Mouse (Mus musculus) midbrain, embryonic 13.5 days (tissue): ENCODE measurements at regions not wholly inside any gene's neighbourhood (a gene's known extent, or its start where the extent isn't known, plus 50 kb on each side); places are given as distances from the start of the nearest gene placed in this dataset.

Source experiments
- ATAC-seq: fragments of 200-750 bp; cut with Nextera tagmentation; 2 replicates; pipeline ENCODE4 v1.8.0; 2017; ENCODE audit warnings: mild to moderate bottlenecking, moderate TSS enrichment, moderate library complexity
- H3K27ac ChIP-seq: fragments of 300-500 bp; sonication (generic); 2 replicates; pipeline ENCODE4 v1.5.1; 2015; ENCODE audit warnings: inconsistent platforms, mild to moderate bottlenecking, moderate library complexity
- H3K27me3 ChIP-seq: fragments of 300-500 bp; sonication (generic); 2 replicates; pipeline ENCODE4 v1.6.1; 2015; ENCODE audit warnings: mild to moderate bottlenecking, inconsistent platforms
- H3K36me3 ChIP-seq: fragments of 300-500 bp; sonication (generic); 2 replicates; pipeline ENCODE4 v1.6.1; 2015; ENCODE audit warnings: mild to moderate bottlenecking, inconsistent platforms
- H3K4me1 ChIP-seq: fragments of 300-500 bp; sonication (generic); replicated peaks from 2 replicates; pipeline ENCODE4 v1.6.1; 2015; ENCODE audit warnings: inconsistent platforms
- H3K4me2 ChIP-seq: fragments of 300-500 bp; sonication (generic); replicated peaks from 2 replicates; pipeline ENCODE4 v1.6.1; 2015; ENCODE audit warnings: moderate library complexity, mild to moderate bottlenecking, inconsistent platforms
- H3K4me3 ChIP-seq: fragments of 300-500 bp; sonication (generic); replicated peaks from 2 replicates; pipeline ENCODE4 v1.5.1; 2015; ENCODE audit warnings: mild to moderate bottlenecking, inconsistent platforms
- H3K9ac ChIP-seq: fragments of 300-500 bp; sonication (generic); replicated peaks from 2 replicates; pipeline ENCODE4 v1.6.1; 2015; ENCODE audit warnings: mild to moderate bottlenecking, inconsistent platforms
- H3K9me3 ChIP-seq: fragments of 300-500 bp; sonication (generic); 2 replicates; pipeline ENCODE4 v1.6.1; 2016; ENCODE audit warnings: mild to moderate bottlenecking, inconsistent platforms
- WGBS: fragments of 180-500 bp; shearing (Covaris S2); methylation state at CpG from one replicate; pipeline ENCODE4 v1.1.7; 2015; 5-methylcytosine and 5-hydroxymethylcytosine counted together

DNA sequence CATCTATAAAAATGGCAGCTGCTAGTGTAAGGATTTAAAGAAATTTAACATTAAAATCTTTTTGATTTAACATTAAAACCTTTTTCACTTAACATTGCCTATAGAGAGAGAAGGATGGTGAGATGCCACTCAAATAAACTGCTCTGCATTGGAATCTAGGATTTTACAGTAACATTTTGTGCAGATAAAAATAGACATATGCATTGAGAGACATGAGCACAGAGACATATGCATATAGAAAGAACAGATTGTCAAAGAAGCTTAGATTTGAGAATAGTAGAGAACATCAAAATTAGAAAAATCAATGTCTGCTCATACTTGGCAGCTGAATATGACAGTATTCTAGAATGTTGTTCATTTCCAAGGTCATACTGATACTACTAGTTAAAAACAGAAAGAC, 220.2 kb downstream of the Arap2 start:
- no peaks in the 10 kb centered on the region for H3K9me3 ChIP-seq
- ATAC-seq: no peak
- H3K4me2 ChIP-seq: no peak overlapping the region
- H3K27ac ChIP-seq: no peak overlapping the region
- H3K4me1 ChIP-seq: no peaks in the 10 kb centered on the region
- H3K36me3 ChIP-seq: no peaks in the 10 kb centered on the region
- H3K27me3 ChIP-seq: no peaks in the 10 kb centered on the region
- H3K4me3 ChIP-seq: no peak overlapping the region
- no peak overlapping the region for H3K9ac ChIP-seq

DNA sequence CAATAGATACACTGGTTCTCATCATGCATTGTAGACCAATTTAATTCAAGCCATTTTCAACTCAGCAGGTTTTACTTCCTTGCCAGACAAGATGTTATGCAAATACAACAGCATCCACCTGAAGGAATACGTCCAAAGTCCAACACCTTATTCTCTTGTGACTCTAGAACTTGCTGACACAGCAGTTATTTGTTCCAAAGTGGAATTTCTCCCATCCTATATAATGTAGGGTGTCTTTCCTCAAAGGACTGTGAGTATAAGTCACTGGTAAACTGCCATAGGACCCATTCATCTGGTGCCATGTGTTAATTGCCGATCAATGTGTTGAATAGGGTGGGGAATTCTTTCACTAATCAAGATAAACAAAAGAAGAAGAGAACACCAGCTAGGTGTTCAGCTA, 226.7 kb downstream of the Arap2 start:
- WGBS: 93% methylated on average over 2 of the region's 2 CpGs
- no peaks in the 10 kb centered on the region for H3K27me3 ChIP-seq
- no peak overlapping the region for H3K9ac ChIP-seq
- H3K4me3 ChIP-seq: no peak overlapping the region
- no peak overlapping the region for H3K27ac ChIP-seq
- no peak overlapping the region for H3K4me2 ChIP-seq
- H3K4me1 ChIP-seq: no peaks in the 10 kb centered on the region
- ATAC-seq: no peak
- H3K36me3 ChIP-seq: no peaks in the 10 kb centered on the region
- no peaks in the 10 kb centered on the region for H3K9me3 ChIP-seq

DNA sequence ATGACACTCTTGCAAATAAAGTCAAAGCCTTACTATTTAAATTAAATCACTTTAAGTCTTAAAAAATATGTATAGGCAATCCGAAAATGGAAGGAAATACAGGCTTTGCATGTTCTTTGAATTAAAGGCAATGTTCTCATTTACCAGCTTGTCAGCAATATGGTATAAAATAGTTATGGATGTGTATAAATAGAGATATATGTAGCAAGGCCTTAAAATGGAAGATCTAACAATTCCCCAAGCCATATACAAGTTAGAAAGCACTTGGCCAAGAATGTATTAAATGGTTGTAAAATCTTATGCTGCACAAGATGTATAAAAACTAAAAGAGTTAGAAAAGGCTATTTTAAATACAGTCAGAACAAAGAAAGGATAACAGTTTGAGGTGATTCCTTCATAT, 254.1 kb downstream of the Arap2 start:
- Histone ChIP-seq H3K27ac (no peak overlapping the region), H3K4me3 (no peak overlapping the region), H3K4me2 (no peak overlapping the region), H3K27me3 (no peaks in the 10 kb centered on the region), H3K36me3 (no peaks in the 10 kb centered on the region), H3K9ac (no peak overlapping the region), H3K9me3 (no peaks in the 10 kb centered on the region), H3K4me1 (no peaks in the 10 kb centered on the region)
- WGBS: 83% methylated on average over 1 of the region's 1 CpGs
- no peak for ATAC-seq

DNA sequence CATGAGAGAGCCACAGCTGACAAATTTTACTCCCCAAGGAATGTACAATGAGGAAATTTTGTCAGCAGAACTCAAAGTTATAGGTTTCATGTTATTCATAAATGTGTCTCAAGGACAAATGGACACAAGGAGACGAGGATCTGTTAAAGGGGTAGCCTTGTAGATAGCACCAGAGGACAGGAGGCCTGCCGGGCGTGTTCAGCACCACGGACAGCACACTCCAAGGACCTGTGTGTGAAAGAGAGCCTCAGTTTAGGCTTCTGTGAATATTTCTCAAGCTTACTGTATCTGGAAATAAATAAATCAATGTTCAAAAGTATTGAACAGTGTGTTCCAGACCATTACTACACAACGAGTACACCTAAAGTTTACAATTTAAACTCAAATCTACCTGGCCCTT, 282.4 kb downstream of the Arap2 start:
- WGBS: 45% methylated on average over 5 of the region's 5 CpGs
- Histone ChIP-seq H3K9ac (no peak overlapping the region), H3K36me3 (no peaks in the 10 kb centered on the region), H3K4me3 (no peak overlapping the region), H3K27ac (no peak overlapping the region), H3K4me1 (no peaks in the 10 kb centered on the region), H3K4me2 (no peak overlapping the region), H3K9me3 (no peaks in the 10 kb centered on the region), H3K27me3 (no peaks in the 10 kb centered on the region)
- ATAC-seq: no peak

GRCm38 (mm10) chr5:62480967-62481366, 285.0 kb downstream of the Arap2 start:
- ATAC-seq: peak; percentile 62; the same call in 1 of the 2 replicates
- Histone ChIP-seq H3K9ac (no peak overlapping the region), H3K27me3 (no peaks in the 10 kb centered on the region), H3K36me3 (no peaks in the 10 kb centered on the region), H3K9me3 (no peaks in the 10 kb centered on the region), H3K4me3 (no peak overlapping the region), H3K4me1 (no peaks in the 10 kb centered on the region), H3K27ac (no peak overlapping the region), H3K4me2 (no peak overlapping the region)
- 31% methylated on average over 1 of the region's 1 CpGs for WGBS

- no peaks in the 10 kb centered on the region for H3K36me3 ChIP-seq
- no peak for ATAC-seq
- no peak overlapping the region for H3K27ac ChIP-seq
- H3K4me3 ChIP-seq: no peak overlapping the region
- no peaks in the 10 kb centered on the region for H3K9me3 ChIP-seq
- H3K27me3 ChIP-seq: no peaks in the 10 kb centered on the region
- H3K4me1 ChIP-seq: no peaks in the 10 kb centered on the region
- H3K4me2 ChIP-seq: no peak overlapping the region
- WGBS: 82% methylated on average over 3 of the region's 3 CpGs
- H3K9ac ChIP-seq: no peak overlapping the region
Observed at GRCm38 (mm10) chr5:62473412-62473811, 292.5 kb downstream of the Arap2 start.

GRCm38 (mm10) chr5:62466802-62467201, 299.2 kb downstream of the Arap2 start:
- Histone ChIP-seq H3K27me3 (no peaks in the 10 kb centered on the region), H3K4me3 (no peak overlapping the region), H3K4me2 (no peak overlapping the region), H3K4me1 (no peaks in the 10 kb centered on the region), H3K27ac (no peak overlapping the region), H3K9ac (no peak overlapping the region), H3K9me3 (no peaks in the 10 kb centered on the region), H3K36me3 (no peaks in the 10 kb centered on the region)
- ATAC-seq: no peak
- 79% methylated on average over 1 of the region's 1 CpGs for WGBS

- Histone ChIP-seq H3K9me3 (peaks cover 6% of the 10 kb centered on the region; the same call in 1 of the 2 replicates), H3K27ac (no peak overlapping the region), H3K4me2 (no peak overlapping the region), H3K4me1 (no peaks in the 10 kb centered on the region), H3K4me3 (no peak overlapping the region), H3K36me3 (no peaks in the 10 kb centered on the region), H3K9ac (no peak overlapping the region), H3K27me3 (no peaks in the 10 kb centered on the region)
- no peak for ATAC-seq
- WGBS: 82% methylated on average over 2 of the region's 2 CpGs
Observed at GRCm38 (mm10) chr5:62462574-62462973, 303.4 kb downstream of the Arap2 start.
